Mouse (Mus musculus) liver, adult 2 months (tissue): Measurements from ENCODE around the gene Rpl15.

ENCODE experiments used
- CTCF ChIP-seq: fragments of 200-500 bp; IDR thresholded peaks from 2 replicates; pipeline ENCODE4 v1.5.1; 2011; ENCODE audit warnings: low read depth, low read length, control low read depth
- POLR2A ChIP-seq: fragments of 200-500 bp; IDR thresholded peaks from 2 replicates; pipeline ENCODE4 v1.6.1; 2011; ENCODE audit warnings: low read length, control low read depth; ENCODE audit not compliant: insufficient read depth; ENCODE audit errors: extremely low read depth

DNA sequence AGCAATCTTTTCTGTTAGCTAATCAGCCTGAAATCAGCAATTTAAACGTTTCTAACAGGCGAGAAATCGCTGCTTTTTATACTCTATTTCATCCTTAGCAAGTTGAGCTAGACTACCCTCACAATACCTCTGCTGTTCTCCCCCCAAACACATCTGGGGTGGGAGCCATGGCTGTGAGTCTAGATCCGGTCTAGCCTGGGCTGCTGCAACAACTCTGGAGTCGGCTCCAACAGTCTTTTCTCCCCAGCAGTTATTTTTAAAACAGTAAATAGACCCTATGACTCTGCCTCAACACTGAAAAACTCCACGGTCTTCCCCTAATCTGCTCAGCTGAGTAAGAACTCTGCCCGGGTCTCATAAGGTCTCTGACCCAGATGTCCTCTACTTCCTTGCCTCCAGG, 31.1 kb downstream of the Rpl15 start:
- no peak for TF ChIP-seq CTCF
- no peak for TF ChIP-seq POLR2A
